Mouse (Mus musculus): ENCODE results near the gene Lrrc61. TPM values are rescaled to one million over a fixed set of nuclear protein-coding genes. Genes with fewer than 3 reads are reported as not detected.

The Lrrc61 gene
- polyA plus RNA-seq, 1 experiment, result 54.4 TPM

GRCm38 (mm10) chr6:48578736-48579135, 24.1 kb downstream of the Lrrc61 start:
- H3K27ac ChIP-seq (ENCODE audit: control insufficient read depth, insufficient read depth, low read depth, low read length), result no peak overlapping the region
- no peak for TF ChIP-seq CTCF (IDR thresholded peaks at IDR 0.05; ENCODE audit: control insufficient read depth, insufficient read depth, insufficient replicate concordance, low read depth, low read length)
- no peak for TF ChIP-seq POLR2A (IDR thresholded peaks at IDR 0.05; ENCODE audit: control insufficient read depth, low read depth, low read length)

DNA sequence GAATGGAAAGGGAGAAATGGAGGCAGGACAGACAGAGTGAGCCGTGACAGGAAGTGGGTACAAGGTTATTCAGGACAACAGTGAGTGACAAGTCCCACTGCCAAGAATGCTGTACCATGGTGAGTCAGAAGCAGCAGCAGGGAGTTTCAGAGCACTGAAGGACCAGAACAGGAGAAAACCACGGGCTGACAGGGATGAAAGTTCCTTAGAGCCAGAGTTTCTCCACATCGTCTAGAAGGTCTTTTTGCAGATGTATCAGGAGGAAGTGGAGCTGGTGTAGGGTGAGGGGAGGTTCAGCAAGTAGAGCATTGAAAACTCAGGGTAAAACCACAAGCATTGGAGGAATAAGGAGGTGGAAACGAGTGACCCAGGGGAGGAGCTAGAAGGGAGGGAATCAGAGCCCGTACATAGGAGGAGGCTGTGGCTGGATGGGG, 24.6 kb downstream of the Lrrc61 start:
- Histone ChIP-seq H3K4me3 (ENCODE audit: control insufficient read depth, low read depth, low read length) (no peak overlapping the region), H3K36me3 (ENCODE audit: control insufficient read depth, insufficient read depth, low read length) (no peaks in the 10 kb centered on the region), H3K4me1 (ENCODE audit: control insufficient read depth, insufficient read depth, low read length) (no peaks in the 10 kb centered on the region), H3K27ac (ENCODE audit: control insufficient read depth, insufficient read depth, low read depth, low read length) (peak overlapping the region; percentile 57), H3K27me3 (ENCODE audit: control insufficient read depth, insufficient read depth, low read length) (no peaks in the 10 kb centered on the region)
- no peak for TF ChIP-seq POLR2A (IDR thresholded peaks at IDR 0.05; ENCODE audit: control insufficient read depth, low read depth, low read length)

More at GRCm38 (mm10) chr6:48578736-48579135, 24.1 kb downstream of the Lrrc61 start:
- H3K36me3 ChIP-seq (ENCODE audit: control insufficient read depth, insufficient read depth, low read length), result no peaks in the 10 kb centered on the region
- H3K27me3 ChIP-seq (ENCODE audit: control insufficient read depth, insufficient read depth, low read length), result no peaks in the 10 kb centered on the region
- no peaks in the 10 kb centered on the region for H3K4me1 ChIP-seq (ENCODE audit: control insufficient read depth, insufficient read depth, low read length)
- no peak overlapping the region for H3K4me3 ChIP-seq (ENCODE audit: control insufficient read depth, low read depth, low read length)

DNA sequence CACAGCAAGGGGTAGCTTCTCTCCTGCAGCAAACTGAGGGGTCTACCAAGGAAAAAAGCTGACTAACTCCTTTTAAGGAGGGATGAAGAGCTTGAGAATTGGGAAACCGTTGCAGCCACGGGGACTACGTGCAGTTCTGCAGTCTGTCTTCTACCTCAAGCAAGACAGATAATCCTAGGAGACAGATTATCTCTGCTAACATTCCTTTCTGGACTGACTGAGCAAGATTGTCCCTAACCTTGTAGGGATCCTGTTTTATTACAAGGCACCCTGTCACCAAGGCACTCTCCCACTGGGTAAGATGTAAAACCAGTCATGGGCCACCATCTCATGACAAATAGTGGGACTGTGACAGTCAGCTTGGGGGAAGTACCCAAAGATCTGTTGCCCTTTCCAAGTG, 26.7 kb downstream of the Lrrc61 start:
- H3K4me1 ChIP-seq (ENCODE audit: control insufficient read depth, insufficient read depth, low read length), result no peaks in the 10 kb centered on the region
- no peaks in the 10 kb centered on the region for H3K27me3 ChIP-seq (ENCODE audit: control insufficient read depth, insufficient read depth, low read length)
- H3K4me3 ChIP-seq (ENCODE audit: control insufficient read depth, low read depth, low read length), result no peak overlapping the region
- H3K27ac ChIP-seq (ENCODE audit: control insufficient read depth, insufficient read depth, low read depth, low read length), result no peak overlapping the region
- TF ChIP-seq CTCF (IDR thresholded peaks at IDR 0.05; ENCODE audit: control insufficient read depth, insufficient read depth, insufficient replicate concordance, low read depth, low read length), result no peak
- TF ChIP-seq POLR2A (IDR thresholded peaks at IDR 0.05; ENCODE audit: control insufficient read depth, low read depth, low read length), result no peak
- no peaks in the 10 kb centered on the region for H3K36me3 ChIP-seq (ENCODE audit: control insufficient read depth, insufficient read depth, low read length)

GRCm38 (mm10) chr6:48582037-48582436, 27.4 kb downstream of the Lrrc61 start:
- no peak overlapping the region for H3K4me3 ChIP-seq (ENCODE audit: control insufficient read depth, low read depth, low read length)
- no peaks in the 10 kb centered on the region for H3K27me3 ChIP-seq (ENCODE audit: control insufficient read depth, insufficient read depth, low read length)
- H3K27ac ChIP-seq (ENCODE audit: control insufficient read depth, insufficient read depth, low read depth, low read length), result no peak overlapping the region
- TF ChIP-seq POLR2A (IDR thresholded peaks at IDR 0.05; ENCODE audit: control insufficient read depth, low read depth, low read length) (no peak), CTCF (IDR thresholded peaks at IDR 0.05; ENCODE audit: control insufficient read depth, insufficient read depth, insufficient replicate concordance, low read depth, low read length) (no peak)
- no peaks in the 10 kb centered on the region for H3K36me3 ChIP-seq (ENCODE audit: control insufficient read depth, insufficient read depth, low read length)
- H3K4me1 ChIP-seq (ENCODE audit: control insufficient read depth, insufficient read depth, low read length), result no peaks in the 10 kb centered on the region

DNA sequence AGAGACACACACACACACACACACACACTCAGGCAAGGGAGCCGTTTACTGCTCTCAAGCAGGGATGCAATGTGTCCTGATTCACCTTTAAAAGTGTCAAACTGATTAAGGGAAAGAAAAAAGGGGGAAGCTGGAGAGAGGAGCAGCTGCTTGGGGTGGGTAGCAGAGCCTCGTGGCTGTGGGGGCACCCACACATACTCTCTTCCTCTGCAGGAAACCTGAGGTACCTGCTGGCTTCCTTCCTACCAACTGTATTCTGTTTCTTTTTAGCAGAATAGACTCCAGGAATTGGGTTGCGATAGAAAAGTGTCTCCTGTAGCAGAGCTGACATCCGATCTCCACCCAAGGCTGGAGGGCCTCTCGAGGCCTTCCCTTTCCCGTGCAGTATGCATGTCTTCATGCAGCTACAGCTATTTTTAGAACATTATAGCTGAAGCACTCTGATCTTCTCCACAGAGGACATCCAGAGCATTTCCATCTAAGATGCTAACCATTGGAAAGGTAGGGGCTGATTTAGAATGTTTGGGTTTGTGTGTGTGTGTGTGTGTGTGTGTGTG, 34.7 kb downstream of the Lrrc61 start, which contains the start of gene Gm45021:
Gene Gm45021, plus strand, starts transcription at position 417 of the 557 bp plus-strand sequence.
- Histone ChIP-seq H3K27ac (ENCODE audit: control insufficient read depth, insufficient read depth, low read depth, low read length) (no peak within 1 kb of the TSS), H3K4me1 (ENCODE audit: control insufficient read depth, insufficient read depth, low read length) (peaks cover 4% of the 10 kb centered on the region), H3K27me3 (ENCODE audit: control insufficient read depth, insufficient read depth, low read length) (no peaks in the 10 kb centered on the region), H3K36me3 (ENCODE audit: control insufficient read depth, insufficient read depth, low read length) (no peaks in the 10 kb centered on the region), H3K4me3 (ENCODE audit: control insufficient read depth, low read depth, low read length) (no peak within 1 kb of the TSS)
- TF ChIP-seq CTCF (IDR thresholded peaks at IDR 0.05; ENCODE audit: control insufficient read depth, insufficient read depth, insufficient replicate concordance, low read depth, low read length), result no peak
- TF ChIP-seq POLR2A (IDR thresholded peaks at IDR 0.05; ENCODE audit: control insufficient read depth, low read depth, low read length), result no peak

- H3K27ac ChIP-seq (ENCODE audit: control insufficient read depth, insufficient read depth, low read depth, low read length), result no peak overlapping the region
- H3K36me3 ChIP-seq (ENCODE audit: control insufficient read depth, insufficient read depth, low read length), result no peaks in the 10 kb centered on the region
- no peak overlapping the region for H3K4me3 ChIP-seq (ENCODE audit: control insufficient read depth, low read depth, low read length)
- peaks cover 16% of the 10 kb centered on the region for H3K4me1 ChIP-seq (ENCODE audit: control insufficient read depth, insufficient read depth, low read length)
- TF ChIP-seq CTCF (IDR thresholded peaks at IDR 0.05; ENCODE audit: control insufficient read depth, insufficient read depth, insufficient replicate concordance, low read depth, low read length) (no peak), POLR2A (IDR thresholded peaks at IDR 0.05; ENCODE audit: control insufficient read depth, low read depth, low read length) (no peak)
- H3K27me3 ChIP-seq (ENCODE audit: control insufficient read depth, insufficient read depth, low read length), result no peaks in the 10 kb centered on the region
Observed at GRCm38 (mm10) chr6:48591221-48591845, 36.7 kb downstream of the Lrrc61 start.

- TF ChIP-seq CTCF (IDR thresholded peaks at IDR 0.05; ENCODE audit: control insufficient read depth, insufficient read depth, insufficient replicate concordance, low read depth, low read length) (no peak), POLR2A (IDR thresholded peaks at IDR 0.05; ENCODE audit: control insufficient read depth, low read depth, low read length) (no peak)
- no peak overlapping the region for H3K27ac ChIP-seq (ENCODE audit: control insufficient read depth, insufficient read depth, low read depth, low read length)
- H3K27me3 ChIP-seq (ENCODE audit: control insufficient read depth, insufficient read depth, low read length), result no peaks in the 10 kb centered on the region
- H3K4me3 ChIP-seq (ENCODE audit: control insufficient read depth, low read depth, low read length), result no peak overlapping the region
- H3K36me3 ChIP-seq (ENCODE audit: control insufficient read depth, insufficient read depth, low read length), result no peaks in the 10 kb centered on the region
- H3K4me1 ChIP-seq (ENCODE audit: control insufficient read depth, insufficient read depth, low read length), result peaks cover 19% of the 10 kb centered on the region
Observed at GRCm38 (mm10) chr6:48591871-48592270, 37.3 kb downstream of the Lrrc61 start.
